Mouse (Mus musculus) bone marrow, adult 2 months (tissue): ENCODE measurements at regions not wholly inside any gene's neighbourhood (a gene's known extent, or its start where the extent isn't known, plus 50 kb on each side); places are given as distances from the start of the nearest gene placed in this dataset.

Experiments
- CTCF ChIP-seq: fragments of 200-500 bp; IDR thresholded peaks from 2 replicates; pipeline ENCODE4 v1.5.1; 2011; ENCODE audit warnings: low read length, control low read depth; ENCODE audit not compliant: control insufficient read depth, insufficient read depth
- POLR2A ChIP-seq: fragments of 200-500 bp; IDR thresholded peaks from 2 replicates; pipeline ENCODE4 v1.6.1; 2011; ENCODE audit warnings: low read depth, mild to moderate bottlenecking, control low read depth, low read length, borderline replicate concordance; ENCODE audit not compliant: control insufficient read depth

DNA sequence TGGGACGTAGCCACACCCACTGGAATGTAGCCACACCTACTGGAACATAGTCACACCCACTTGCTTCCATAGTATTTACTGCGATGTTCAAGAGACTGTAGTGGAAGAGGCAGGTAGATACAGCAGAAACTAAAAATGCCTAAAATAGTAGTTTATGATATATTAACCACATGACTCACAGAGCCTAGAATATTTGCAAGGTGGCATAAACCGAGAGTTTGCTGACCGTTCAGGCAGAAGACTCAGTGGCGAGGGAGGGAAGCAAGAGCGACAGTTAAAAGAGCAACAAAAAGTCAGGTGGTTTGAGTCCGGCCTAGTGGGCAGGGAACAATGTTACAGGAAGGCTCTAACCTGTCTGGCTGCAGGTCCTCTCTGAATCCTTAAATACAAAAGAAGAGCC lies 50.6 kb upstream of the Ado start:
- TF ChIP-seq CTCF (no peak), POLR2A (no peak)
